Mouse (Mus musculus): ENCODE measurements around the gene Dtx4.

- TF ChIP-seq CTCF (conservative IDR thresholded peaks at IDR 0.05 in 1 of 2, IDR thresholded peaks at IDR 0.05 in 1 of 2; ENCODE audit: low read depth in 2 of 2, low read length in 2 of 2) (no peak), E2F4 (IDR thresholded peaks at IDR 0.05; ENCODE audit: insufficient replicate concordance, low read depth, low read length) (no peak), USF1 (IDR thresholded peaks at IDR 0.05; ENCODE audit: low read depth, low read length) (peak; percentile 46)
Measured at GRCm38 (mm10) chr19:12473201-12473641, 28.0 kb downstream of the Dtx4 start.

Data from CH12.LX (cell line).